Mouse (Mus musculus) kidney, adult 2 months (tissue): Measurements from ENCODE around the gene Nmnat3. TPM values are rescaled to one million over a fixed set of nuclear protein-coding genes. Genes with fewer than 3 reads are reported as not detected.

ENCODE experiments used
- DNase-seq: peaks from one replicate; pipeline ENCODE4 v3.0.0; 2021
- H3K27ac ChIP-seq: fragments of 200-500 bp; 2 replicates; pipeline ENCODE4 v1.5.1; 2012; ENCODE audit warnings: low read depth, low read length, control low read depth, inconsistent platforms; ENCODE audit not compliant: insufficient read depth
- H3K27me3 ChIP-seq: fragments of 200-500 bp; replicated peaks from 2 replicates; pipeline ENCODE4 v1.6.1; 2012; ENCODE audit warnings: mild to moderate bottlenecking, moderate library complexity, low read length, inconsistent platforms; ENCODE audit not compliant: control insufficient read depth, insufficient read depth
- H3K36me3 ChIP-seq: fragments of 200-500 bp; 2 replicates; pipeline ENCODE4 v1.6.1; 2012; ENCODE audit warnings: mild to moderate bottlenecking, moderate library complexity, low read length, inconsistent platforms; ENCODE audit not compliant: control insufficient read depth, insufficient read depth
- H3K4me1 ChIP-seq: fragments of 200-500 bp; 2 replicates; pipeline ENCODE4 v1.6.1; 2011; ENCODE audit warnings: low read length; ENCODE audit not compliant: control insufficient read depth, insufficient read depth
- H3K4me3 ChIP-seq: fragments of 200-500 bp; 2 replicates; pipeline ENCODE4 v1.5.1; 2011; ENCODE audit warnings: mild to moderate bottlenecking, low read depth, low read length, control low read depth; ENCODE audit not compliant: insufficient read depth
- CTCF ChIP-seq: fragments of 200-500 bp; conservative IDR thresholded peaks from 2 replicates; pipeline ENCODE4 v1.5.1; 2011; ENCODE audit warnings: low read depth, mild to moderate bottlenecking, control low read depth, low read length, moderate library complexity, mixed read lengths; ENCODE audit not compliant: insufficient read depth, insufficient read length
- POLR2A ChIP-seq: fragments of 200-500 bp; IDR thresholded peaks from one replicate; pipeline ENCODE4 v1.6.1; 2011; ENCODE audit warnings: low read depth, low read length, control low read depth
- whole genome bisulfite sequencing: fragments of 180-500 bp; shearing (Covaris S2); methylation state at CpG from one replicate; pipeline ENCODE4 v1.1.7; 2018; 5-methylcytosine and 5-hydroxymethylcytosine counted together
- polyA plus RNA-seq: library from polyadenylated mRNA; depleted of rRNA; stranded (reverse); fragments of >200 nt; gene quantifications from 2 replicates; pipeline ENCODE4 v1.2.3, GENCODE M21; 2012

Nmnat3 gene
- polyA plus RNA-seq, 1 experiment = 27.7 TPM

GRCm38 (mm10) chr9:98397866-98398265, 110.6 kb downstream of the Nmnat3 start:
- no peak for TF ChIP-seq POLR2A
- no peak for TF ChIP-seq CTCF
- Histone ChIP-seq H3K27ac (no peak overlapping the region), H3K4me1 (no peaks in the 10 kb centered on the region), H3K27me3 (no peaks in the 10 kb centered on the region), H3K36me3 (no peaks in the 10 kb centered on the region), H3K4me3 (no peak overlapping the region)
- WGBS = 82% methylated on average over 3 of the region's 3 CpGs
- no peak for DNase-seq

- H3K27ac ChIP-seq = no peak overlapping the region
- WGBS = 81% methylated on average over 13 of the region's 13 CpGs
- H3K4me3 ChIP-seq = no peak overlapping the region
- no peak for DNase-seq
- H3K27me3 ChIP-seq = no peaks in the 10 kb centered on the region
- H3K4me1 ChIP-seq = no peaks in the 10 kb centered on the region
- TF ChIP-seq POLR2A (no peak), CTCF (no peak)
- H3K36me3 ChIP-seq = no peaks in the 10 kb centered on the region
Measured at GRCm38 (mm10) chr9:98400185-98400894, 113.1 kb downstream of the Nmnat3 start.

GRCm38 (mm10) chr9:98401611-98402010, 114.4 kb downstream of the Nmnat3 start:
- no peaks in the 10 kb centered on the region for H3K4me1 ChIP-seq
- WGBS = 76% methylated on average over 5 of the region's 5 CpGs
- no peak for DNase-seq
- H3K36me3 ChIP-seq = no peaks in the 10 kb centered on the region
- H3K27ac ChIP-seq = no peak overlapping the region
- H3K4me3 ChIP-seq = no peak overlapping the region
- TF ChIP-seq CTCF (no peak), POLR2A (no peak)
- no peaks in the 10 kb centered on the region for H3K27me3 ChIP-seq

GRCm38 (mm10) chr9:98407771-98408170, 120.5 kb downstream of the Nmnat3 start:
- H3K4me1 ChIP-seq = no peaks in the 10 kb centered on the region
- no peak overlapping the region for H3K27ac ChIP-seq
- no peaks in the 10 kb centered on the region for H3K36me3 ChIP-seq
- no peak overlapping the region for H3K4me3 ChIP-seq
- no peak for DNase-seq
- 86% methylated on average over 12 of the region's 12 CpGs for WGBS
- no peaks in the 10 kb centered on the region for H3K27me3 ChIP-seq
- TF ChIP-seq POLR2A (no peak), CTCF (no peak)

- H3K4me1 ChIP-seq = no peaks in the 10 kb centered on the region
- H3K27ac ChIP-seq = no peak overlapping the region
- 31% methylated on average over 3 of the region's 3 CpGs for WGBS
- peak; percentile 79 for DNase-seq
- TF ChIP-seq POLR2A (no peak), CTCF (peak; percentile 96)
- no peaks in the 10 kb centered on the region for H3K36me3 ChIP-seq
- no peak overlapping the region for H3K4me3 ChIP-seq
- no peaks in the 10 kb centered on the region for H3K27me3 ChIP-seq
Measured at GRCm38 (mm10) chr9:98409137-98409536, 121.9 kb downstream of the Nmnat3 start.

- no peak overlapping the region for H3K27ac ChIP-seq
- WGBS = 87% methylated on average over 4 of the region's 4 CpGs
- no peak for TF ChIP-seq CTCF
- no peak for TF ChIP-seq POLR2A
- H3K36me3 ChIP-seq = no peaks in the 10 kb centered on the region; the same call in 1 of the 2 replicates
- H3K4me1 ChIP-seq = peaks cover 8% of the 10 kb centered on the region
- H3K27me3 ChIP-seq = no peaks in the 10 kb centered on the region
- no peak overlapping the region for H3K4me3 ChIP-seq
- DNase-seq = no peak
Measured at GRCm38 (mm10) chr9:98415427-98415826, 128.2 kb downstream of the Nmnat3 start.

GRCm38 (mm10) chr9:98417919-98418318, 130.7 kb downstream of the Nmnat3 start:
- peak; percentile 44 for DNase-seq
- Histone ChIP-seq H3K4me1 (peaks cover 10% of the 10 kb centered on the region), H3K4me3 (no peak overlapping the region), H3K27me3 (no peaks in the 10 kb centered on the region), H3K27ac (no peak overlapping the region), H3K36me3 (no peaks in the 10 kb centered on the region; the same call in 1 of the 2 replicates)
- 44% methylated on average over 7 of the region's 7 CpGs for WGBS
- TF ChIP-seq CTCF = peak; percentile 82
- no peak for TF ChIP-seq POLR2A
